Mouse (Mus musculus): ENCODE data around the gene Fam136a.

Fam136a gene

DNA sequence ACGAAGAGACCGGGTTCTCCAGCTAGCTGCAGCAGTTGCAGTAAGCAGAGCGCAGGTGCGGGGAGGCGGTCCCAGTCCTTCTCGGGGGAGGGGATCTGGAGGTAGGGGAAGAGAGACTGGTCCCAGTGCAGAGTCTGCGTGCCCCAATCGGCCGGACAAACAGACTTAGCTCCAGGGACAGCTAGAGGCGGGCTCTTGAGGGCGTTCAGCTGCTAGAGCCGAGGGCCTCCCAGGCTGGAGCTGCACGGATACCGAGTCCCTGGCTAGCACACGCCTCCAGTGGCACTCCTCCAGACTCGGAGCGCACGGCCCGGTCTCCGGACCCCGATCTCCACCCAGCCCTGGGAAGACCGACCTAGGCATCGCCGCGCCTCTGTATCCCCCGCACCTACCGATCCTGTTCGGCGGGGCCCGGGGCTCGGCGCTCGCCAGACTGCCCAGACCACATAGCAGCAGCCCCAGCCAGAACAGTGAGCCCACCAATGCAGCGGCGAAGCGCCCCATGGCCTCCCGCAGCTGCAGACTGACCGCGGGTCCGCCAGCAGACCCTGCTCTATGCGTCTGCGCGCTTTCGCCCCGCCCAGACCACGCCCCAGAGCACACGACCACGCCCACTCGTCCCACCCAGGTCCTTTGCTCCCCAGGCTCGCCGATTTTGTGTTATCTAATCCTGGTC lies 31.3 kb downstream of the Fam136a start, which contains the start of gene Pcyox1:
Gene Pcyox1, minus strand, starts transcription at position 574 of the 676 bp plus-strand sequence.
- in situ Hi-C loops (cut with MboI, MseI): no loop called here

DNA sequence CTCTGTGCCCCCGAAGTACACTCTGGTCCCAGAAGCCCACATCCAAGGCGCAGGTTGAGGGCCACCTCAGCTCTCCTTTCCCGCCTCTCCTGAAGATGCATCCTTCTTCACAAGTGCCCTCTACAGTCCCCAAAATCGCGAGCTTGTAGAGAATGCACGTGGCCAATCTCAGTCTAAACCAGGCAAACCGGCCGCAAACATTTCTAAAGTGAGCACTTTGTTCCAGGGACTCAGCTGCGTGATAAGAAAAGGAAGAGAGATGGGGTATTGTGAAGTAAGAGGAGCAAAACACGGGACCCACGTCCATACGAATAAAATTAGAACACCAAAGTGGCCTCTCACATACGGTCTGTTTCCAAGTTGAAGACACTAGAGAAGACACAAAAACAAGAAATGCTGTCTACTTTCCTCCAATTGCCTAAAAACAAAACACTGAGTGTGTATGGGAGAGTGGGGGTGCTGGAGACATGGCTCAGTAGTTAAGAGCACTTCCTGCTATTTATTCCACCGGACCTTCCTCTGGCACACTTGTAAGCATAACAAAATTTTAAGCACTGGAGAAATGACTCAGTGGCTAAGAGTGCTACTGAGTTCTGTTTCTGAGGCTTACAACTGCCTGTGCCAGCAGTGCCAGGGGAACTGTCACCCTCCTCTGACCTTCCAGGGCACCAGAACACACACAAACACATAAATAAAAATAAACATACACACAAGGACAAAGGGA lies 32.0 kb downstream of the Fam136a start:
- in situ Hi-C loops (cut with MboI, MseI): no loop called here

- in situ Hi-C loops (cut with MboI, MseI): no loop called here
These were observed 33.5 kb downstream of the Fam136a start for GRCm38 (mm10) chr6:86398986-86399385.

DNA sequence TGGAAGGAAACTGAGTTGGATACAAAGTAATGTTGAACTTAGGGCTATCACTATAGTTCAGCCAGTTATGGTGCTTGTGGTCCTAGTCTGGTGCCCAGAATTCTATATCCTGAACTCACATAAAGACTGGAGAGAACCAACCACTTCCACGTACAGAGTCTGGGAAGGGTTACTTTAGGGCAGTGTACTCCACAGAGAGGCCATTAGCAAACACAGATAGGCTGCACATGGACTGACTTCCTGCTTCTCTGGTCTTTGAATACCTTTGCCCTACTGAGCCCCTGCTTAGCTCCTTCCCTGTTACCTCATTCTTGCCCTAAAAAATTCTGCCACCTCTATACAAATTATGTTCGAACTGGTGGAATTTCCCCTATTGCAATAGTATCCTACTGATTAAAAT lies 34.5 kb downstream of the Fam136a start:
- in situ Hi-C loops (cut with MboI, MseI): loop anchor here (5.0 kb wide), 1 partner anchor 33 kb away; the partner anchor contains the start of gene Fam136a

DNA sequence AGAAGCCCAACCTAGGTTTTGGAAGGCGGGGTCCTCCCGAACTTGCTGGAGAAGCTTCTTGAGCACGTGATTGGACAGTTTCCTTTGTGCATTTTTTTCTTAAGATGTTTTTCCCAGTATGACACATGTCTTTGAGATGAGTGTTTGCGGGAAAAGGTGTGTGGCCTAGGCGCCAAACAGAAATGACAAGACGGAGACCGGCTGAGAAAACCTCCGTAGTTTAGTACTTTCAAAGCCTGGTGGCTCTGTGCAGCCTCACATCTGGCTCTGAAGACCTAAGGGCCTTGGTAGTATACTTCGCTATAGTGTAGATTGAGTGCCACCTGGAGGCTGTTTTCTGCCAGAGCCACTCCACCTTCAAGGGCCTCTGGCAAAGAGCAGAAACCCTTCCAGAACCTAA lies 35.5 kb downstream of the Fam136a start:
- in situ Hi-C loops (cut with MboI, MseI): loop anchor here (5.0 kb wide), 1 partner anchor 34 kb away; the partner anchor contains the start of gene Fam136a

GRCm38 (mm10) chr6:86402681-86403607 lies 37.5 kb downstream of the Fam136a start:
- in situ Hi-C loops (cut with MboI, MseI): loop anchor here (5.0 kb wide), 1 partner anchor 36 kb away; the partner anchor contains the start of gene Fam136a

DNA sequence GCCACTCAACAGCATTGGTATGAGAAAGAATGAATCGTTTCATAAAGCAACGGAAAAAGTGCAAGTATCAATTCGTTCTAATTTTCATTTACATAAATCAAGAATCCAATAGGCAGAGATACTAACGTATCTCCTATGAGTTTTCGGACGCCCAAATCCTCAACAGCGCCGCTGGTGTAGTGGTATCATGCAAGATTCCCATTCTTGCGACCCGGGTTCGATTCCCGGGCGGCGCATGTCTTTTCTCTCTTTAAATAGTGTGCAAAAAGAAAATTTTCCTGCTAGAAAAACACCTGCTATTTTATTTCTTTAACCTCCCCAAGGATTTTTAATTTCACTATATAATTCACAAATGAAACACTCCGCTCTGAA lies 38.3 kb downstream of the Fam136a start:
- in situ Hi-C loops (cut with MboI, MseI): loop anchor here (5.0 kb wide), 1 partner anchor 36 kb away; the partner anchor contains the start of gene Fam136a

DNA sequence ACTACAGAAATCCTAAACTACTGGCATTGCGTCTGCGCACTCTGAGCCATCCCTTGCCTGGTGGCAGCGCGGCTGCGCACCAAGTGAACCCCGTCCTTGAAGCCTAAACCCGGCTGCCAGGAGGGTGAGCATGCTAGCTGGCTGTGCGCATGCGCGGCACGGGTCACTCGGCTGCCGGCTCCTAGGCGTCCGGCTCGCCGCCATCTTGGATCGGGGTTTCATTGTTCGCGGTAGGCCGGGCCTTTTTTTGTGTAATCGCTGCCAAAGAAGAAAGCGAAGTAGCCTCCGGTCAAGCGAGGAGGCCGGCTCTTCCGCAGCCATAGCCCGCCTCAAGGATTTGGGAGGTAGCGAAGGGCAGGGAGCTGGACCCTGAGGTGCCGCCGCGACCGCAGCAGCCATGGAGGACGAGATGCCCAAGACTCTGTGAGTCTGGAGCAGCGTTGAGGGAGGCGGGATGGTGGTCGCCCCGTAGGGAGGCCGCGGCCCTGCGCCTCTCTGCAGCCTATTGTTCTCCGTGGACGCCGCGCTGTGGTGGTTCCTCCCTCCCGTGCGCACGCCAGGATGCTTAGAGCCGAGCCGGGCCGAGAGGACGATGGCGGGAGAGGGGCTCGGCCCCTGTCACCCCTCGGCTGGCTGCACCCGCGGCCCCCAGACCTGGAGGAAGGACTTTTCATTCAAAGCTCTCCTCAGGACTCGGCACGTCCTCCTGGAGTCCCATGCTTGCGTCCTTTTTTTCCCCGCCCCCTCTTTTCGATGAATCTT lies 38.8 kb downstream of the Fam136a start, which contains the start of gene Tia1:
Gene Tia1, plus strand, starts transcription at position 120 of the 762 bp plus-strand sequence.
- in situ Hi-C loops (cut with MboI, MseI): loop anchor here (5.0 kb wide), 1 partner anchor 37 kb away; the partner anchor contains the start of gene Fam136a

DNA sequence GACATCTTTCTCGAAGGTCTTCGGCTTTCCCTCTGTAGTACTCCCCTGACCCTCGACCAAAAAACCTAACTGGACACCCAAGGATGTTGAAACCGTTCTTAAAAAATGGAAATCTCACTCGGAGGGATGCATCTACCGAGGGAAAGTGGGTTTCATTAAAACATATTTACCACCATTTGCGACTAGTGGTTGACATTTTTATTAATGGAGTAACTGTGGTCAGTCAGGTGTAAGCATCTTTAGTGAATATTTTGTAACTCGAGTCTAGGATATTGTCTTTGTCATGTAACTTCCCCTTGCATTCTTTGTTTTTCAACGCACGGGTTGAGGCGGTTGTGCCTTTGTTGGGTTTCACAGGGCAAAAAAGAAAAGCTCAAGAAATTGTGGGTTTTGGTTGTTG lies 39.5 kb downstream of the Fam136a start:
- in situ Hi-C loops (cut with MboI, MseI): loop anchor here (5.0 kb wide), 1 partner anchor 38 kb away; the partner anchor contains the start of gene Fam136a

DNA sequence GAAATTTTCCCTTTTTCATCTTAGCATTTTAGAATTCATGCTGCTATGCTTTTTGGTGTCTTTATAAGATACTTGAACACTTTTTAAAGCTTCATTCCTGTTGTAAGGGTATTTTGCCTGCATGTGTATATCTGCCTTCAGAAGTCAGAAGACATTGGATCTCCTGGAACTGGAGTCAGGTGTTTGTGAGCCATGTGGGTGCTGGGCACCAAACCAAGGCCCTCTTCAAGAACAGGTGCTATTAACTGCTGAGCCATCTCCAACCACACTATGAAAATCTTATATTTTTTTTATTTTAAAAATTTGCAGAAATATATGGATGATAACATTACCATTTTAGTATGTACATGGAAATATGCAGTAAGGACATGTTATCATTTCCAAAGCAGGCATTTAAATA lies 40.9 kb downstream of the Fam136a start:
- in situ Hi-C loops (cut with MboI, MseI): no loop called here

GRCm38 (mm10) chr6:86418711-86419110 lies 53.3 kb downstream of the Fam136a start:
- in situ Hi-C loops (cut with MboI, MseI): no loop called here

DNA sequence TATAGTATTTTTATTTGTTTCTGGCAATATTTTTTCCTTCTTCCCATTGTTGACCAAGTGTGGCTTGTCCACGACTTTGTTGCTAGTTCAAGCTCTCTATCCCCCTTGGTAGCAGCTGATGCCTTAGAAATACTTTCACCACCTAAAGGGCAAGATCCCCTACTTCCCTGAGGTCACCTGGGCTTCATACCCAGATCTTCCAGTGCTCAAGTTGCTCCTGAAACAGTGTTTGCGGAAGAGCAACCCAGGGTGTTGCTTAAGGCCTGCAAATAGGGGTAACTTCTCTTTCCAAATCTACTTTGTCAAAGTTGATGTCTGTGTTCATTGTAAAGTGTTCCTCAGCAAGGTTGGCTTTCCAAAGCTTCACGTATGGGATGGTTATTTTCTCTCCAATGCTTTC lies 53.8 kb downstream of the Fam136a start:
- in situ Hi-C loops (cut with MboI, MseI): no loop called here
